Mouse (Mus musculus): ENCODE results near the gene Ces3a. TPM values are rescaled to one million over a fixed set of nuclear protein-coding genes. Genes with fewer than 3 reads are reported as not detected.
"Not testable (repeated sequence)": the region's sequence is repeated elsewhere in the genome, so short reads cannot be mapped to it uniquely, and the experiment has no call there.

The Ces3a gene
- total RNA-seq, 1 experiment from 2014 or later: not detected

DNA sequence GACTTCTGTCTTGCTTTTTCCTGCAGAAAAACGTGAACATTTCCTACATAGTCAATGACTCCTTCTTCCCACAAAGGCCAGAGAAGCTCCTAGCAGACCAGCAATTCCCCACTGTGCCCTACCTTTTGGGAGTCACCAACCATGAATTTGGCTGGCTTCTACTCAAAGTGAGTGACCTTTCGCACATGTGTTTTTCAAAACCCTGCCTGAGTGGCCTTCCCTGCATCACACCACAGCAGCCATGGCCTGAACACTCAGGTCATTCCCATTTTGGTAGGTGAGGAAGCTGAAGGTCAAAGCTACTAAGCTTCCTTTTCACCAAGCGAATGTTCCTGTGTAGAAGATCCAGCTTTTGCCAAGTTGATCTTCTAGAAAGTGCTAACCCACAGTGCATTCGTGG, 40.2 kb downstream of the Ces3a start:
- ATAC-seq (replicated peaks; ENCODE audit: low read depth, poor library complexity, severe bottlenecking): no peak

DNA sequence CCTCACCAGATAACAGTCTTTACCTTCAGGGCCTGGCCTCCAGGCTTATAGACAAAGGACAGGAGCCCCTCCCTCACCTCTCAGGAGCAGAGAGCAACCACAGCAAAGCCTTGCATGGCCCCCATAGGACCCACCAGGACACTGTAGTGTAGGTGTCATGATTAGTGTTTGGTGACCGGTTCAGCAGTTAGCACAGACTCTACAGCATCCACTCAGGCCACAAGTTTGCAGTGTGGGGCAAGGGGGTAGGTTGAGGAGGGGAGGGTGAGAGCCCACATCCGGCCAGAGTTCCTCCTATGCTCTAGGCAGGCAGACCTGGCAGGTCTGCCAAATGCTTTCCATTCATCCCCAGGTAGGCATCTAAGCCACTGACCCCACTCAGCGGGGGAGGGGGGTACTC, 45.6 kb downstream of the Ces3a start:
- ATAC-seq (replicated peaks; ENCODE audit: low read depth, poor library complexity, severe bottlenecking): no peak

DNA sequence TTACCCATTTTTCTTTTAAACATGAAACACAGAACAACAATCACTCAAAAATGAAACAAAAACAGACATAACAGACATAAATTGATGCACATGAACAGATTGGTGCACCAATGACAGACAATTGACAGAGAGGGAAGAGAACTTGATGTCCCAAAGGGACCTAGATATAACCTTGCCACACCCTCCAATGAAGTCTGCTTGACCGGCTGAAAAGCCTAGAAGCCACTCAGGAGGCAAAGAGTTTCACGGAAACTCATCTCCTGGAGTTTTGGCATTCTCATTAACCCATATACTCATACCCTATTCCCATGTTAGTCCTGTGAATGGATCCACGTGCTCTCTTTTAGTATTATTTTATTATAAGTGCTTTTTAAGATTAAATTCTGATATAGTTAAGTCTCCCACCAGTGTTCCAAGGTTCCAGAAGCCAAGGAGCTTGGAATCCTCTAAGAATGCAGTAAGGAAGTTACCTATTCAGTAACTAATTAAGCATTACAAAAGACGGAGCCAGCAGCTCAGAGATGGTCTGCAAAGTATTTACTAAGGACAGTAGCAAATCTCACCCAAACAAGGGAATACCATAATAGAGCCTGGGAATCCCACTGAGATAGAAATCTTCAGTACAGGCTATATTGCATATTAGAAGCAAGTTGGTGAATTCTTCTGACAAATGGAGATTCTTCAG, 53.8 kb downstream of the Ces3a start:
- ATAC-seq (replicated peaks; ENCODE audit: low read depth, poor library complexity, severe bottlenecking): not testable (repeated sequence)

DNA sequence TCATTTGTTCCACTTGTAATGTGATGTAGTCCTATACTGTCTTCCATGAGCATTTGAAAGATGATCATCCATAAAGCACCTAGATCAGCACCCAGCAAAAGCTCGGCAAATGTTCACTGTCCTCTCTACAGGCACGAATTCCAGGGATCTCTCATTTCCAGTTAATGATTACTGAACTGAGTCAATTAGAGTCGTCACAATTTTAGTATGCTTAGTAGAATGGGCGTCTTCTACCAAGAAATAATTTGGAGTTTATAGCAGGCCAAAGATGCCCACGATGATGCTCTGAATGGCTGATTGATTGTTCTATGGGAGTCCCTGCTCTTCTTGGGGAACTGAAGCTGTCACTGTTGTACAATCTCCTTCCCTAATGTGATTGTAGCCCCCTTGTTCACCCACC, 55.3 kb downstream of the Ces3a start:
- ATAC-seq (replicated peaks; ENCODE audit: low read depth, poor library complexity, severe bottlenecking): not testable (repeated sequence)

DNA sequence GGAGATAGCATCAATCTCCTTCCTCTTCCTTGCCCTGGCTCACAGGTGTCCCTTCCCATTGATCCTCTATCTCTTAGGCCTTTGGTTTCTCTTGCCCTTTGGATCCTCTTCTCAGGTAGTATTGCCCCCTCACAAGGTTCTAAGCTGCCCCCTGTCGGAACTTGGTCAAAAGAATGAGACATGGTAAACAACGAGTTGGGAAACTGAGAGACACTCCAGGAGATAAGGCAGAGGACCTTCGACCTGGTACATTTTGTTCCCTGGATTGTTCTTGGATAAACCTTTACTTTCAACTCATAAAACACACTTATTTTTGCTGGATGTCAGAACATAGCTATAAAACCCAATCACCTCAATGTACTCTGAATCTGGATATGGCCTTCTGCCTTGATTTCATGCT, 55.8 kb downstream of the Ces3a start:
- ATAC-seq (replicated peaks; ENCODE audit: low read depth, poor library complexity, severe bottlenecking): no peak

Other genes with a start within 250 kb of the Ces3a start
- gene Ces2b, start 217.0 kb upstream of the Ces3a start, total RNA-seq (2017): not detected in 2 replicates
- gene Ces2c, start 201.5 kb upstream of the Ces3a start, total RNA-seq (2017): not detected in 2 replicates
- gene Ces2e, start 122.3 kb upstream of the Ces3a start, total RNA-seq (2017): not detected in 2 replicates
- gene Ces2f, start 101.2 kb upstream of the Ces3a start, total RNA-seq (2017): not detected in 2 replicates
- gene Ces2g, start 86.9 kb upstream of the Ces3a start, total RNA-seq (2017): 46.6 and 51.8 TPM in 2 replicates
- gene Ces2h, start 47.7 kb upstream of the Ces3a start, total RNA-seq (2017): not detected in 2 replicates
- not detected in 2 replicates for gene Ces3b, start 35.2 kb downstream of the Ces3a start, total RNA-seq (2017)
- gene Ces4a, start 83.2 kb downstream of the Ces3a start, total RNA-seq (2017): not detected in 2 replicates
- gene Cbfb, start 122.1 kb downstream of the Ces3a start, total RNA-seq (2017): 163 and 164 TPM in 2 replicates
- gene D230025D16Rik, start 176.5 kb downstream of the Ces3a start, total RNA-seq (2017): 15.8 and 18.0 TPM in 2 replicates
- 0.18 TPM in 1 of 2 replicates, not detected in the other for gene B3gnt9, start 206.6 kb downstream of the Ces3a start, total RNA-seq (2017)
- 14.2 and 19.1 TPM in 2 replicates for gene Tradd, start 216.0 kb downstream of the Ces3a start, total RNA-seq (2017)
- gene Fbxl8, start 216.0 kb downstream of the Ces3a start, total RNA-seq (2017): 5.2 and 5.6 TPM in 2 replicates
- not detected in 2 replicates for gene Hsf4, start 221.2 kb downstream of the Ces3a start, total RNA-seq (2017)
- gene Nol3, start 227.5 kb downstream of the Ces3a start, total RNA-seq (2017): 0.05 TPM in 1 of 2 replicates, not detected in the other
- gene 4931428F04Rik, start 241.3 kb downstream of the Ces3a start, total RNA-seq (2017): 2.9 and 6.7 TPM in 2 replicates
- gene Exoc3l, start 247.5 kb downstream of the Ces3a start, total RNA-seq (2017): 2.3 and 2.6 TPM in 2 replicates
- 52.6 and 69.5 TPM in 2 replicates for gene E2f4, start 249.1 kb downstream of the Ces3a start, total RNA-seq (2017)

Data from common myeloid progenitor, adult 5-6 weeks (primary cell).